Mouse (Mus musculus) heart, embryonic 10.5 days (tissue): ENCODE data around the gene Tap1. TPM values are rescaled to one million over a fixed set of nuclear protein-coding genes. Genes with fewer than 3 reads are reported as not detected.

Experiments used
- DNase-seq: peaks from one replicate; pipeline ENCODE4 v3.0.0-alpha.2; 2017; ENCODE audit warnings: low spot score
- H3K27ac ChIP-seq: fragments of 300-500 bp; sonication (generic); 2 replicates; pipeline ENCODE4 v1.5.1; 2016; ENCODE audit warnings: mild to moderate bottlenecking
- H3K27me3 ChIP-seq: fragments of 300-500 bp; sonication (generic); 2 replicates; pipeline ENCODE4 v1.6.1; 2016; ENCODE audit warnings: mild to moderate bottlenecking; ENCODE audit not compliant: poor library complexity, insufficient read depth, severe bottlenecking
- H3K36me3 ChIP-seq: fragments of 300-500 bp; sonication (generic); 2 replicates; pipeline ENCODE4 v1.6.1; 2016; ENCODE audit warnings: mild to moderate bottlenecking, moderate library complexity
- H3K4me1 ChIP-seq: fragments of 300-500 bp; sonication (generic); 2 replicates; pipeline ENCODE4 v1.6.1; 2016; ENCODE audit warnings: mild to moderate bottlenecking
- H3K4me3 ChIP-seq: fragments of 300-500 bp; sonication (generic); 2 replicates; pipeline ENCODE4 v1.5.1; 2016; ENCODE audit warnings: mild to moderate bottlenecking, moderate library complexity
- H3K9me3 ChIP-seq: fragments of 300-500 bp; sonication (generic); 2 replicates; pipeline ENCODE4 v1.6.1; 2016; ENCODE audit warnings: mild to moderate bottlenecking, moderate library complexity
- WGBS: fragments of 180-500 bp; shearing (Covaris S2); methylation state at CpG from one replicate; pipeline ENCODE4 v1.1.7; 2016; 5-methylcytosine and 5-hydroxymethylcytosine counted together
- polyA plus RNA-seq: library from polyadenylated mRNA; unstranded; fragments of >200 nt; fragmentation: Nextera tagmentation; extraction: Ambion mirVana; gene quantifications from 2 replicates; pipeline ENCODE4 v1.2.1, GENCODE M21; 2016

The Tap1 gene
- polyA plus RNA-seq, 1 experiment from 2014 or later = 0.84 TPM

GRCm38 (mm10) chr17:34164202-34164895, 23.0 kb upstream of the Tap1 start:
- Histone ChIP-seq H3K36me3 (no peaks in the 10 kb centered on the region), H3K9me3 (no peaks in the 10 kb centered on the region), H3K4me1 (no peaks in the 10 kb centered on the region), H3K27ac (no peak overlapping the region), H3K4me3 (no peak overlapping the region), H3K27me3 (no peaks in the 10 kb centered on the region; the same call in 1 of the 2 replicates)
- DNase-seq = no peak
- WGBS = 42% methylated on average over 9 of the region's 9 CpGs

DNA sequence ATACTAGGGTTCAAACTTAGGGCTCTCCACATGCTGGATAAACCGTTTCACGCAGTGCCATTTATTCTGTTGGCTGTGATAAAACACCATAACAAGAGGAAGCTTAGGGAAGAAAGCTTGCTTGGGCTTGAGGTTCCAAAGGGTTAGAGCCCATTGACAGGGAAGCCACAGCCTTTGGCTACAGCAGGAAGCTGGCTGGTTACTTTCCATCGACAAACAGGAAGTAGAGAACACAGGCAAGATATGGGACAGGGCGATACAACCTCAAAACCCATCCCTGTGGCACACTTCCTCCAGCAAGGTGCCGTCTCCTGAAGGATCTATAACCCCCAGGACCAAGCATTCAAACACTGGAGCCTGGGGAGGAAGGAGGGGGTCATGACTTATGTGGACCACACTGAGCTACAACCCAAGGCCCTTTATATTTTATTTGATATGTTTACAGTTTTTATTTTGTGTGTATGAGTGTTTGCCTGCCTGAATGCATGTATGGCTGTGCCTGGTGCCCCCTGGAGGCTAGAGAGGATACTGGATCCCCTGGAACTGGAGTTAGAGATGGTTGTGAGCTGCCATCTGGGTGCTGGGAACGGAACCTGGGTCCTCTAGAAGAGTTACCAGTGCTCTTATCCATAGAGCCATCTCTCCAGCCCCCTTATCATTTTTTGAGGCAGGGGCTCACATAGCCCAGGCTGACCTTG, 22.2 kb upstream of the Tap1 start:
- Histone ChIP-seq H3K4me1 (no peaks in the 10 kb centered on the region), H3K4me3 (no peak overlapping the region), H3K27me3 (no peaks in the 10 kb centered on the region), H3K27ac (no peak overlapping the region), H3K9me3 (no peaks in the 10 kb centered on the region), H3K36me3 (no peaks in the 10 kb centered on the region)
- 62% methylated on average over 6 of the region's 6 CpGs for WGBS
- DNase-seq = no peak

DNA sequence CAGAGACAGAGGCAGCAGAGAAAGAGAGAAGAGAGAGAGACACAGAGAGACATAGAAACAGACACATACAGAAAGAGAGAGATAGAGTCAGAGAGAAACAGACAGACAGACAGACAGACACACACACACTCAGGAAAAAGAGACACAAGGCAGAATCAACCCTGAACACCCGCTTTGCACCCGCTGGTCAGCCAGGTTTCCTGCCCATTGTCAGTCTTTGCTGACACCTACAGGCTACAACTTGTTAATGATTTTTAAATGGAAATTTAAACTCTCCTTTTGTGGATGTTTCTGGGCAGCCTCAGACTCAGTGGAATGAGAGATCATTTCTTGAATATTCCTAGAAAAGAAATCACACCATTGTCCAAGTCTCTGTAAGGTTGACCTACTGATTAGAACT, 18.1 kb upstream of the Tap1 start:
- Histone ChIP-seq H3K27me3 (0 out of 2 replicates have a peak, but pooled peaks cover 4% of the 10 kb centered on the region), H3K4me3 (no peak overlapping the region), H3K9me3 (0 out of 2 replicates have a peak, but pooled peaks cover 2% of the 10 kb centered on the region), H3K36me3 (no peaks in the 10 kb centered on the region), H3K4me1 (no peaks in the 10 kb centered on the region), H3K27ac (no peak overlapping the region)
- 3% methylated on average over 2 of the region's 2 CpGs for WGBS
- no peak for DNase-seq

DNA sequence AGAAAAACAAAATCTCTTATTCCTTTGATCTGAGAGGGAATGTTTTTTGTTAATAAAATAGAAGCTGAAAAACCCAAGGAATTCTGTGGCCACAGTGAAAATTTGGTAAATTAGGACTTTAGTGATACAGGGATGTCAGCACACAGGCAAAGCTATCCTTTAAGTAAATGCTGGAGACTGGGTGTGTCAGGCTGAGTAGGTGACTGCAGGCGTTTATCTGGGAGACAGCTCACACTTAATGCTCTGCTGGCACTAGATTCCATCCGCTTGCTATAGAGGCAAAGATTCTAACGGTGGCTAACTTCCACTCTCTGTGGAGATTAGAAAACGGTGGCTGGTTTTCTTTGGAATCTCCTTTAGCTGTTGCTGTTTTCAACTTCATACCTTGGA, 16.9 kb upstream of the Tap1 start:
- Histone ChIP-seq H3K27ac (no peak overlapping the region), H3K4me3 (no peak overlapping the region), H3K27me3 (0 out of 2 replicates have a peak, but pooled peaks cover 4% of the 10 kb centered on the region), H3K4me1 (no peaks in the 10 kb centered on the region), H3K9me3 (0 out of 2 replicates have a peak, but pooled peaks cover 2% of the 10 kb centered on the region), H3K36me3 (no peaks in the 10 kb centered on the region)
- WGBS = 17% methylated on average over 4 of the region's 4 CpGs
- DNase-seq = no peak

DNA sequence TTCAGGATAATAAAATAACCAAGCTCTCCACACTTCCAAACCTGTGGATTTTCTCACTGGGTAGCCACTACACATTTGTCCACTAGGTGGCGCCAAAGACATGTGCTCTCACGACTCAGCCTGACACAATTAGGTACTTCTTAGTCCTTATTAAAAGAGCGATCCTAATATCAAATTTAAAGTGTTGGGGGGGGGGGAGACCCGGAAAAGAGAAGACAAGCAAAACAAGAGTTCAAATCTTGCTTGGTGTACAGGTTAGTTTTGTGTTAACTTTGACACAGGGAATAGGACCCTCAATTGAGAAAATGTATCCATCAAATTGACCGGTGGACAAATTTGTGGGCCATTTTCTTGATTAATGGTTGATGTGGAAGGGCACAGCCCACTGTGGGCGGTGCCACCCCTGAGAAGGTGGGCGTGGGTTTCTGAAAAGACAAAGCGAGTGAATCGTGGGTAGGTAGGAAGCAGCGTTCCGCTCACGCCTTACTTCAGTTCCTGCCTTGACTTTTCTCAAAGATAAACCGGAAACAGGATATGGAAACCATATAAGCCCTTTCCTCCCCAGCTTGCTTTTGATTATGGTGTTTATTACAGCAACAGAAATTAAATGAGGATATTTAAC, 16.4 kb upstream of the Tap1 start:
- Histone ChIP-seq H3K9me3 (0 out of 2 replicates have a peak, but pooled peaks cover 2% of the 10 kb centered on the region), H3K4me1 (no peaks in the 10 kb centered on the region), H3K27me3 (0 out of 2 replicates have a peak, but pooled peaks cover 4% of the 10 kb centered on the region), H3K36me3 (no peaks in the 10 kb centered on the region), H3K27ac (no peak overlapping the region), H3K4me3 (no peak overlapping the region)
- WGBS = 39% methylated on average over 13 of the region's 13 CpGs
- peak; percentile 78 for DNase-seq

- H3K27me3 ChIP-seq = 0 out of 2 replicates have a peak, but pooled peaks cover 4% of the 10 kb centered on the region
- no peak overlapping the region for H3K27ac ChIP-seq
- no peak overlapping the region for H3K4me3 ChIP-seq
- no peaks in the 10 kb centered on the region for H3K36me3 ChIP-seq
- no peaks in the 10 kb centered on the region for H3K4me1 ChIP-seq
- DNase-seq = no peak
- WGBS = 89% methylated on average over 5 of the region's 5 CpGs
- 0 out of 2 replicates have a peak, but pooled peaks cover 9% of the 10 kb centered on the region for H3K9me3 ChIP-seq
Observed at GRCm38 (mm10) chr17:34172528-34172927, 14.8 kb upstream of the Tap1 start.

- no peak for DNase-seq
- 64% methylated on average over 1 of the region's 1 CpGs for WGBS
Observed at GRCm38 (mm10) chr17:34174075-34174474, 13.3 kb upstream of the Tap1 start.

GRCm38 (mm10) chr17:34177179-34177578, 10.2 kb upstream of the Tap1 start:
- no peak for DNase-seq
- Histone ChIP-seq H3K4me1 (no peaks in the 10 kb centered on the region), H3K4me3 (no peak overlapping the region), H3K36me3 (no peaks in the 10 kb centered on the region), H3K9me3 (0 out of 2 replicates have a peak, but pooled peaks cover 8% of the 10 kb centered on the region), H3K27ac (no peak overlapping the region), H3K27me3 (peaks cover 13% of the 10 kb centered on the region; the same call in 1 of the 2 replicates)
- 68% methylated on average over 4 of the region's 4 CpGs for WGBS

More at GRCm38 (mm10) chr17:34174075-34174474, 13.3 kb upstream of the Tap1 start:
- no peaks in the 10 kb centered on the region for H3K36me3 ChIP-seq
- no peaks in the 10 kb centered on the region for H3K4me1 ChIP-seq
- H3K27me3 ChIP-seq = 0 out of 2 replicates have a peak, but pooled peaks cover 4% of the 10 kb centered on the region
- H3K9me3 ChIP-seq = 0 out of 2 replicates have a peak, but pooled peaks cover 9% of the 10 kb centered on the region
- H3K27ac ChIP-seq = no peak overlapping the region
- H3K4me3 ChIP-seq = no peak overlapping the region

GRCm38 (mm10) chr17:34179019-34179418, 8.3 kb upstream of the Tap1 start:
- Histone ChIP-seq H3K4me1 (no peaks in the 10 kb centered on the region), H3K27ac (no peak overlapping the region), H3K9me3 (0 out of 2 replicates have a peak, but pooled peaks cover 7% of the 10 kb centered on the region), H3K4me3 (no peak overlapping the region), H3K36me3 (no peaks in the 10 kb centered on the region), H3K27me3 (peaks cover 30% of the 10 kb centered on the region)
- no peak for DNase-seq
- 64% methylated on average over 6 of the region's 6 CpGs for WGBS

DNA sequence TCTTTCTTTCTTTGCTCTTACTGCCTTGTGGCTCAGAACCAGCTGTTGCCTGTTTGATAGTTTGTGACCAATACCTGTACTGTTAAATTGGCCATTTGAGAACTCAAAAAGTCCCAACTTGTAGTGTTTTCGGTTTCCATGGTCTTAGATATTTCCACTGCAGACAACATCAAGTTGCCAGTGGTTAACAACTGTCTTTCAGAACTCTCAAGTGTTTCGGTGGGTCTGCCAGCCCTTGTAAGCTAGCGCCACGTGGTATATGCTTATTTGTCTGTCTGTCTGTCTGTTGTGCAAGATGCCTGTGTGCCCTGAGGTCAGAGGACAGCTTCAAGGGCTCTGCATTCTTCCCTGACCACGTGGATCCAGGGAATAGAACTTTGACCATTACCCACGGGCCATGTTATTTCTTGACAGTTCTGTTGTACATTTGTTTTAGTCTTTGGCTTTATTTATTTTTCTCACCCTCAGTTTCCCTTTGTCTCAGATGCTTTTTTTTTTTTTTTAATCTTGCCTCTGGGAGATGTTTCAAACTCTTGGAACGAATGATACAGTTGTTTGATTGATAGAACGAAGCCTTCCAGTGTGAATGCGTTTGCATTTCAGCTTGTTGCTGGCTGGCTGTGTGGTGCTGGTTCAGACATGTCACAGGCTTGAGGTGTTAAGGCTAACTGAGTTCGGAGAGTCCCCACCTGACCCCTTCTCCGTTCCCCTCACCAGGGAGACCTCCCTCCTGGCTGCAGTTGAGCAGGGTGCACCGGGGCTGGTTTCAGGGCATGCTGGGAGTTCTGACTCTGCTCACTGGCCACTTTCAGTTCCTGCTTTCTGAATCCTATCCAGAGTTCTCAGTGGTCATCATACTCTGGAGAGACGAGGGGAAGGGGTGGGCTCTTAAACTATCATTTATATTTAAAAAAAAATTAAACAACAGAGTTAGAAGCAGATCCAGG, 7.2 kb upstream of the Tap1 start:
- H3K4me1 ChIP-seq = no peaks in the 10 kb centered on the region
- H3K9me3 ChIP-seq = 0 out of 2 replicates have a peak, but pooled peaks cover 7% of the 10 kb centered on the region
- WGBS = 67% methylated on average over 13 of the region's 13 CpGs
- no peak for DNase-seq
- no peak overlapping the region for H3K4me3 ChIP-seq
- no peaks in the 10 kb centered on the region for H3K36me3 ChIP-seq
- H3K27ac ChIP-seq = no peak overlapping the region
- H3K27me3 ChIP-seq = peaks cover 40% of the 10 kb centered on the region

GRCm38 (mm10) chr17:34183564-34184219, 3.7 kb upstream of the Tap1 start:
- WGBS = 69% methylated on average over 15 of the region's 15 CpGs
- Histone ChIP-seq H3K27me3 (peaks cover 73% of the 10 kb centered on the region), H3K9me3 (no peaks in the 10 kb centered on the region), H3K36me3 (no peaks in the 10 kb centered on the region), H3K4me3 (no peak overlapping the region), H3K27ac (no peak overlapping the region), H3K4me1 (peaks cover 17% of the 10 kb centered on the region)
- DNase-seq = peak; percentile 66

GRCm38 (mm10) chr17:34185526-34185925, 1.8 kb upstream of the Tap1 start:
- Histone ChIP-seq H3K27me3 (peaks cover 91% of the 10 kb centered on the region), H3K9me3 (no peaks in the 10 kb centered on the region), H3K27ac (no peak overlapping the region), H3K4me1 (peaks cover 17% of the 10 kb centered on the region), H3K36me3 (no peaks in the 10 kb centered on the region), H3K4me3 (no peak overlapping the region)
- DNase-seq = peak; percentile 68
- WGBS = 83% methylated on average over 9 of the region's 9 CpGs
